Mouse (Mus musculus): ENCODE results near the gene Gm49388. TPM values are rescaled to one million over a fixed set of nuclear protein-coding genes. Genes with fewer than 3 reads are reported as not detected.

Gm49388 gene
- polyA plus RNA-seq, 1 experiment from 2014 or later, result not detected

DNA sequence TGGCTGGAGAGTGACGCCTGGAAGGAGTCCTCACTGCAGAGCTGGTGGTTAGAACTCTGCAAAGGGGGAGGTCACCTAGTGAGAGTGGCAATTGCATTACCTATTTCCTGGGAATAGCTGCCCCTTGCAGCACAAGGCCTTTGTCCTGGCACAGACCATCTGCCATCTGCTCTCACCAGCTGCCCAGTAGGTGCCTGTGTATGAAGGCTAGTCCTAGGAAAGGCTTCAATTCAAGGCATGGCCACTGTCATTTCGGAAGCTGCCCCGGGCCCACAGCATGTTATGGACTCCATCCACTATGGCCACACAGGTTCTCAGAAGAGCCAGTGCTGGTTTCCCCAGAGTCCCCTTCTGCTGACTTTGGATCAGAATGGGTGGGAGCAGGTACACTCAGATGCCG lies 13.2 kb downstream of the Gm49388 start:
- WGBS, result 87% methylated on average over 4 of the region's 4 CpGs
- peaks cover 71% of the 10 kb centered on the region for H3K36me3 ChIP-seq
- no peak overlapping the region for H3K27ac ChIP-seq
- no peak overlapping the region for H3K4me3 ChIP-seq
- H3K4me2 ChIP-seq (replicated peaks), result no peak overlapping the region
- ATAC-seq (ENCODE audit: low FRiP score), result no peak
- H3K9ac ChIP-seq, result no peak overlapping the region
- H3K9me3 ChIP-seq (replicated peaks), result no peaks in the 10 kb centered on the region
- no peaks in the 10 kb centered on the region for H3K27me3 ChIP-seq
- H3K4me1 ChIP-seq, result peaks cover 9% of the 10 kb centered on the region; the same call in 1 of the 2 replicates

DNA sequence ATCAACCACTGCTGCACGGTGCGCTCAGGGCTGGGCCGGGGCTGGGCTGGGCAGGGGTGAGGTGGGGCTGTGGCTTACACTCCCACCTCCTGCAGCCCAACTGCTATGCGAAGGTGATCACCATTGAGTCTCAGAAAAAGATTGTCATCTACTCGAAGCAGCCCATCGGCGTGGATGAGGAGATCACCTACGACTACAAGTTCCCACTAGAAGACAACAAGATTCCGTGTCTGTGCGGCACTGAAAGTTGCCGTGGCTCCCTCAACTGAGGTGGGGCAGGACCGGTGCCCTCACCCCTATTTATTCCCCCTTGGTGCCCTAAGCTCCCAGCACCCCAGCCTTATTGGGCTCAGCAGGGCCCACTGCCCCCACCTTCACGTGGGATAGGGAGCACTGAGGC lies 13.8 kb downstream of the Gm49388 start:
- no peak for ATAC-seq (ENCODE audit: low FRiP score)
- Histone ChIP-seq H3K4me2 (replicated peaks) (no peak overlapping the region), H3K9me3 (replicated peaks) (no peaks in the 10 kb centered on the region), H3K9ac (no peak overlapping the region), H3K4me1 (peaks cover 9% of the 10 kb centered on the region; the same call in 1 of the 2 replicates), H3K27ac (no peak overlapping the region), H3K27me3 (no peaks in the 10 kb centered on the region), H3K4me3 (no peak overlapping the region), H3K36me3 (peaks cover 65% of the 10 kb centered on the region)
- 91% methylated on average over 13 of the region's 13 CpGs for WGBS

DNA sequence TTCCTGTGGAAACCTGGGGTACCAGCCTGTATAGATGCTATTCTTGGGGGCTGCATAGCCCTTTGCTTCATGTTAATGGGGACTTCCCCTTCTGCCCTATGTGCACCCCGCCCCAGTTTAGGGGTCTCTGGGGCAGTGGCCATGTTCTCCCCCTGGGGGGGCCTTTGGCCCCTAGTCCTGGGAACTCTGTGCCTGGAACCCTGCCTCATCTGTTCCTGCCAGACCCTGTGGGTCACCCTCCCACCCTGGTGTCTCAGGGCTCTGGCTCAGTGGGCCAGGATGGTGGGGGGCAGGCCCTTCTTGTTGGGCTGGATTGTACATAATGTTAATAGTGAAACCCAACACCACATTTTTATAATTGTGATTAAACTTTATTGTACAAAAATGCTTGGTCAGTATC lies 14.3 kb downstream of the Gm49388 start:
- ATAC-seq (ENCODE audit: low FRiP score), result no peak
- Histone ChIP-seq H3K27ac (no peak overlapping the region), H3K9ac (no peak overlapping the region)

DNA sequence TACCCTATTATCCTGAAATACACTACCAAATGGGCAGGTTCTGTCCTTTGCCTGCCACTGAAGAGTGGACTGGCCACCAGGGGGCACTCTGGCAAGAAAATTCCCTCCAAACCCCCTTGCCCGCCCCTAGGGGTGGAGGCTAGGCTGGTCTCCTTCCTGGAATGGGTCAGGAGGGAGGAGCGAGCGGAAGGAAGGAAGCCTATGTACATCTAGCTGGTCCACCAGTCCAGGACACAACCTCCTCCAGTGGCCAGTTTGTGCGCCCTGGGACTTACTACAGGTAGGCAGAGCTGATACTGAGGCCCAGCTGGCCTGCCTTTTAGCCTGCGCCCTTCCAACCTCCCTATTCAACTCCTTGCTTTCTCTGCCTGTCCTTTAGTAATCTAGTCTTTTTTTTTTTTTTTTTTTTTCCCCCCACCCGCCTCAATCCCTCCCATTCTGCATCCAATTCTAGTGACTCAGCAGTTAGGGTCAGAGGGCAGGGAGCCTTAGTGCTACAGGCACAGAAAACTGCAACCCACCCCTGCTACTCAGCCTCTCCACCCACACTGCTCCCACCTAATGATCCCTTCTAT lies 15.1 kb downstream of the Gm49388 start, which contains the start of gene Hsd3b7:
TSS of gene Hsd3b7 (plus strand) at position 170 of the 575 bp plus-strand sequence.
- H3K4me1 ChIP-seq, result peaks cover 9% of the 10 kb centered on the region; the same call in 1 of the 2 replicates
- peaks cover 64% of the 10 kb centered on the region for H3K36me3 ChIP-seq
- 0 out of 2 replicates have a peak within 1 kb of the TSS, but pooled peaks have one; percentile 9 for H3K9ac ChIP-seq
- 0 out of 2 replicates have a peak within 1 kb of the TSS, but pooled peaks have one; percentile 13 for H3K27ac ChIP-seq
- H3K4me3 ChIP-seq, result peak within 1 kb of the TSS; percentile 3; the same call in 1 of the 2 replicates
- no peaks in the 10 kb centered on the region for H3K27me3 ChIP-seq
- peak within 1 kb of the TSS; percentile 34; the same call in 1 of the 2 replicates for H3K4me2 ChIP-seq (replicated peaks)
- peak; percentile 73 for ATAC-seq (ENCODE audit: low FRiP score)
- no peaks in the 10 kb centered on the region for H3K9me3 ChIP-seq (replicated peaks)
- 28% methylated on average over 6 of the region's 6 CpGs for WGBS

More for the DNA sequence above, 14.3 kb downstream of the Gm49388 start:
- no peaks in the 10 kb centered on the region for H3K9me3 ChIP-seq (replicated peaks)
- peaks cover 65% of the 10 kb centered on the region for H3K36me3 ChIP-seq
- H3K4me1 ChIP-seq, result peaks cover 9% of the 10 kb centered on the region; the same call in 1 of the 2 replicates
- WGBS, result 90% methylated on average over 1 of the region's 1 CpGs
- H3K27me3 ChIP-seq, result no peaks in the 10 kb centered on the region
- H3K4me3 ChIP-seq, result no peak overlapping the region
- H3K4me2 ChIP-seq (replicated peaks), result no peak overlapping the region

DNA sequence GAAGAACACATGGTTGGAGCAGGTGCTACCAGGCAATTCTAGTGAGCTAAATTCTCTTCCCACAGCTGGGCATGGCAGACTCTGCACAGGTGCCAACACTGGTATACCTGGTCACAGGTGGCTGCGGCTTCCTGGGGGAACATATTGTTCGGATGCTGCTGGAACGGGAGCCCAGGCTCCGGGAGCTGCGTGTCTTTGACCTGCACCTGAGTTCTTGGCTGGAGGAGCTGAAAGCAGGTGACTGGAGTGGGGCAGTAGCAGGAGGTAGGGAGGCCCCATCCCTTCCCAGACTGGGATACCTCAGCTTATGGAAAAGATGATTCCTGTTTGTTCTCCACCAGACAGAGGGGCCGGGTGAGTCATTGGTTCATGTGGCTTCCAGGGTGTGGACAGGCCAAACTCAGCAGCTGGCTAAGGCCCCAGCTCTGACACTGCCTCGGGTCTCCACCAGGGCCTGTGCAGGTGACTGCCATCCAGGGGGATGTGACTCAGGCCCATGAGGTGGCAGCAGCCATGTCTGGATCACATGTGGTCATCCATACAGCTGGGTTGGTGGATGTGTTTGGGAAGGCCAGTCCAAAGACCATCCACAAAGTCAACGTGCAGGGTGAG lies 15.7 kb downstream of the Gm49388 start:
- H3K4me2 ChIP-seq (replicated peaks), result no peak overlapping the region
- H3K9me3 ChIP-seq (replicated peaks), result no peaks in the 10 kb centered on the region
- H3K27me3 ChIP-seq, result no peaks in the 10 kb centered on the region
- ATAC-seq (ENCODE audit: low FRiP score), result no peak
- WGBS, result 93% methylated on average over 8 of the region's 8 CpGs
- H3K4me3 ChIP-seq, result no peak overlapping the region
- H3K9ac ChIP-seq, result no peak overlapping the region
- H3K4me1 ChIP-seq, result peaks cover 9% of the 10 kb centered on the region; the same call in 1 of the 2 replicates
- peaks cover 64% of the 10 kb centered on the region for H3K36me3 ChIP-seq
- H3K27ac ChIP-seq, result no peak overlapping the region

DNA sequence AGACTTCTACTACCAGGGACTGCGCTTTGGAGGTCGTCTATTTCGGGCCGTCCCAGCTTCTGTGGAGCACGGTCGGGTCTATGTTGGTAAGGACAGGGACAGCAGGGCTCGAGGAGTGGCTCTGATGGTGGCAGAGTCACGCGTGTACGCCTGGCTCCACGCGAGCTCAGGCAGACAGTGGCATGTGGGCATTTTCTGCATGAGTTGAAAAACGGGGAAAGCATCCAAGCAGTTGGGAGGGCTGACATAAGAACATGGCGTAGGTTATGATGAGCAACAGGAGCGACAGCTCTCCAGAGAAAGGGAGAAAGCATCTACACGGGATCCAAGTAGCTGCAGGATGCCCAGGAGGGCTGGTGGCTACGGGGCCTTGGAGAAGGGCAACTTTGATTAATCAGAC lies 16.9 kb downstream of the Gm49388 start:
- Histone ChIP-seq H3K9me3 (replicated peaks) (no peaks in the 10 kb centered on the region), H3K27me3 (no peaks in the 10 kb centered on the region), H3K4me2 (replicated peaks) (no peak overlapping the region), H3K4me1 (peaks cover 9% of the 10 kb centered on the region; the same call in 1 of the 2 replicates), H3K4me3 (no peak overlapping the region), H3K27ac (no peak overlapping the region), H3K9ac (no peak overlapping the region), H3K36me3 (peaks cover 58% of the 10 kb centered on the region)
- ATAC-seq (ENCODE audit: low FRiP score), result no peak
- WGBS, result 92% methylated on average over 17 of the region's 17 CpGs

DNA sequence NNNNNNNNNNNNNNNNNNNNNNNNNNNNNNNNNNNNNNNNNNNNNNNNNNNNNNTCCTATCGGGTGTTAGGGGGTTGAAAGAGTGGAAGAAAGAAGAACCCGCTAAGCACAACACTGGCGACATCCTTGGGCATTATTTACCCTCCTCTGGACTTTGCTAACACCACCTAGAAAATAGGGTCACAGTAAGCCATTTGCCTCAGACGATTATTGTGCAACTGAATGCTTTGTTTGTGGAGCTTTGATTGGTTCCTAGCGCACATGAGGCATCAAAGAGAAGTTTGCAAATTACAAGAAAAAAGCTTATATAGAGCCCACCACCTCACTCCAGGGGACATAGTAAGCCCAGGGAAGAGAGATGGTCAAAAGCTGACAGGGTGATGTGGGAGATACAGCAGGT lies 23.4 kb downstream of the Gm49388 start:
- H3K9ac ChIP-seq, result no peak overlapping the region
- no peak overlapping the region for H3K27ac ChIP-seq
- H3K27me3 ChIP-seq, result no peaks in the 10 kb centered on the region
- no peak overlapping the region for H3K4me2 ChIP-seq (replicated peaks)
- H3K36me3 ChIP-seq, result peaks cover 56% of the 10 kb centered on the region
- H3K4me1 ChIP-seq, result no peaks in the 10 kb centered on the region
- H3K9me3 ChIP-seq (replicated peaks), result no peaks in the 10 kb centered on the region
- H3K4me3 ChIP-seq, result no peak overlapping the region
- 70% methylated on average over 5 of the region's 5 CpGs for WGBS
- no peak for ATAC-seq (ENCODE audit: low FRiP score)

DNA sequence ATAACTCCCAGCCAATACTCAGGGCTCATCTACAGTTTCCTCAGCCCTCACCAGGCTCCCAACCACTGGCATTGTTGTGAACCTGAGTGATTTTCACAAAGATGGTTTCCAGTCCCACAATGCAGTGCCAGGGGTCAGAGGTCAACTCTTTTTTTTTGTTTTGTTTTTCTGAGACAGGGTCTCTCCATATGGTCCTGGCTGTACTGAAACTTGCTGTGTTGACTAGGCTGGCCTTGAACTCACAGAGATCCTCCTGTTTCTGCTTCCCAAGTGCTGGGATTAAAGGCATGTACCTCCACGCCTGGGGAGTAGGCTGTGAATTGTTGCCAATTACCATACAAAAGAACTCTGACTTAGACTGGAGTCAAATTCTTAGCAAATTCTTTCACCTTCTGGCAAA lies 24.4 kb downstream of the Gm49388 start:
- H3K9me3 ChIP-seq (replicated peaks), result no peaks in the 10 kb centered on the region
- 88% methylated on average over 1 of the region's 1 CpGs for WGBS
- H3K9ac ChIP-seq, result no peak overlapping the region
- no peaks in the 10 kb centered on the region for H3K4me1 ChIP-seq
- peaks cover 60% of the 10 kb centered on the region for H3K36me3 ChIP-seq
- no peak overlapping the region for H3K4me3 ChIP-seq
- no peaks in the 10 kb centered on the region for H3K27me3 ChIP-seq
- no peak overlapping the region for H3K27ac ChIP-seq
- H3K4me2 ChIP-seq (replicated peaks), result no peak overlapping the region
- ATAC-seq (ENCODE audit: low FRiP score), result no peak

DNA sequence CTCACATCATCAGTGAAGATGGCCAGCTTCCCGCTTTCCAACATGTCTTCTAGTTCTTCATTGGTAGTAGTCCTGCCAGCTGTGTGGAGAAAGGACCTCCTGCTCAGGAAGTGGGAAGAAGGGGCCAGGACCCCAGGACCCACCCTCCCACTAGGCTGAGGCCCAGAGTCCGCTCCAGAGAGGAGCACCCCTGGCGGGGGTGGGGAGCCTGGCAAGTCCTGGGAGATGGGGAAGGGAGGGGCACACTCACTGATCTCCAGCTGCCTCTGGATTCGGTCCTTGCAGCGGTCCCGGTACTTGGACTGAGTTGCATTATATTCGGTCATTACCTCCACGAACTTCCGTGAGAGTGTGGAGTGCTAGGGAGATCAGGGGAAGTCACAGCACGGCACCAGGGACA lies 25.2 kb downstream of the Gm49388 start:
- Histone ChIP-seq H3K4me2 (replicated peaks) (no peak overlapping the region), H3K27me3 (no peaks in the 10 kb centered on the region), H3K4me1 (no peaks in the 10 kb centered on the region), H3K4me3 (no peak overlapping the region), H3K9me3 (replicated peaks) (no peaks in the 10 kb centered on the region), H3K36me3 (peaks cover 56% of the 10 kb centered on the region), H3K9ac (no peak overlapping the region), H3K27ac (no peak overlapping the region)
- no peak for ATAC-seq (ENCODE audit: low FRiP score)
- 79% methylated on average over 10 of the region's 10 CpGs for WGBS

DNA sequence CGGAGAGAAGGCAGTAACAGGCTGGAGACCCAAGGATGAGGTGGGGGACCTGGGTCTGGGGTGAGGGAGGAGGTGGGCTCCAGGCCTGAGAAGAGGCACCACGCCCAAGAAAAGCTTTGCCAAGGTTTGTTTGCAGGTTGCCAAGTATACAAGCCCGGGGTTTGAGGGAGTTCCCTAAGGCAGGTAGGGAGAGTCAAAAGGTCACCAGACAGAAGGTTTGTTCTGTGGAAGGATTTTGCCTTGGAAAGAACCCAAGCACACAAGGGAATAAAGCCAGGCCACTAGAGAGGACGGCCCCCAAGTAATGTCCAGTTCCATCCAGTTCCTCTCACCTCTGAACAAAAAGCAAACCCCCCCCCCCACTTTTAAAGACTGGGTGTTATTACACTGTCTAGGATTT lies 25.8 kb downstream of the Gm49388 start:
- Histone ChIP-seq H3K9me3 (replicated peaks) (no peaks in the 10 kb centered on the region), H3K4me2 (replicated peaks) (no peak overlapping the region), H3K9ac (no peak overlapping the region), H3K27ac (no peak overlapping the region), H3K4me1 (peaks cover 6% of the 10 kb centered on the region), H3K27me3 (no peaks in the 10 kb centered on the region), H3K36me3 (peaks cover 51% of the 10 kb centered on the region), H3K4me3 (no peak overlapping the region)
- 89% methylated on average over 4 of the region's 4 CpGs for WGBS
- no peak for ATAC-seq (ENCODE audit: low FRiP score)

DNA sequence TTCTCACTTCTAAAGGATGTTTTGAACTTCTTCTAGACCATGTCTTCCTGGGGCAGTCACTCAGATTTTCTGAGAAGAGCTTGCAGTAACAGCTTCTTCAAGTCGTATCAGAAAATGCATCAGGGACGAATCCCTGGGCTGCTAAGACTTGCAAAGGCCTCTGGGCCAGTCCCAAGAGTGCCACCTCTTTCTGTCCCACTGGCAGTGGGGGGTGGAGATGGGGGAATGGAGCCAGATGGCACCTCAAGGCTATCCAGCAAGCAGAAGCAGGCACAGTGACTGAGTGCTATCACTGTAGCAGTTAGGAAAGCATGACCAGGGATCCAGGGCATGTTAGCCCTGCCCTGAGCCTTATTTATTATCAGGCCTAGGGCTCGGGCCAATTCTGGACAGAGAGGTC lies 26.9 kb downstream of the Gm49388 start:
- Histone ChIP-seq H3K36me3 (peaks cover 45% of the 10 kb centered on the region), H3K27ac (no peak overlapping the region), H3K9me3 (replicated peaks) (no peaks in the 10 kb centered on the region), H3K27me3 (no peaks in the 10 kb centered on the region), H3K4me3 (no peak overlapping the region), H3K4me1 (peaks cover 10% of the 10 kb centered on the region), H3K9ac (no peak overlapping the region), H3K4me2 (replicated peaks) (no peak overlapping the region)
- ATAC-seq (ENCODE audit: low FRiP score), result no peak
- 84% methylated on average over 3 of the region's 3 CpGs for WGBS

DNA sequence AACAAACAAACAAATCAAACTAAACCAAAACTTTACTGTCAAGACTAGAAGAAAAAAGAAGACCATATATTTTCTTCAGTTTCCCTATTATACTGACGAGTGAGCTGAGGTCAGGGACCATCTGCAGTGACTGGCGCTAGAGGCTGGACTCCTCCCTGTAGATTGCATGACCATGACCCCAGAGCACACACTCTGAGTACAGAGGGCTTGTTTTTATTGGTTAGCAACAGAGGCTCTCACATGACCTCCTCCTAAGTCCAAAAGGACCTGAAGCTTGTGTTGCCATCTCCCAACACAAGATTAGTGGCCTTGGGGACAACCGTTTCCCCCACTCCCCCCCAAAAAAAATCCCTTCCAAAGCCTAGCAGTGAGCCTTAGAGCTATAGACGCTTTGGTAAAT lies 28.4 kb downstream of the Gm49388 start:
- H3K4me1 ChIP-seq, result peaks cover 10% of the 10 kb centered on the region
- no peak overlapping the region for H3K4me3 ChIP-seq
- no peak overlapping the region for H3K9ac ChIP-seq
- H3K27me3 ChIP-seq, result no peaks in the 10 kb centered on the region
- H3K4me2 ChIP-seq (replicated peaks), result no peak overlapping the region
- 81% methylated on average over 4 of the region's 4 CpGs for WGBS
- H3K27ac ChIP-seq, result no peak overlapping the region
- peaks cover 44% of the 10 kb centered on the region for H3K36me3 ChIP-seq
- H3K9me3 ChIP-seq (replicated peaks), result no peaks in the 10 kb centered on the region
- no peak for ATAC-seq (ENCODE audit: low FRiP score)
